Mouse (Mus musculus) G1E (cell line): ENCODE measurements at regions not wholly inside any gene's neighbourhood (a gene's known extent, or its start where the extent isn't known, plus 50 kb on each side); places are given as distances from the start of the nearest gene placed in this dataset.
"Not testable (repeated sequence)": the region's sequence is repeated elsewhere in the genome, so short reads cannot be mapped to it uniquely, and the experiment has no call there.

Experiments
- CTCF ChIP-seq: IDR thresholded peaks from 2 replicates; pipeline ENCODE4 v1.5.1; 2012; ENCODE audit warnings: low read depth, low read length, inconsistent platforms, mixed read lengths
- GATA1 ChIP-seq: IDR thresholded peaks from 2 replicates; pipeline ENCODE4 v1.6.1; 2012; ENCODE audit warnings: borderline replicate concordance, low read length, inconsistent platforms, mixed read lengths
- GATA2 ChIP-seq: IDR thresholded peaks from 2 replicates; pipeline ENCODE4 v1.6.1; 2012; ENCODE audit warnings: low read depth, low read length, inconsistent platforms, borderline replicate concordance
- POLR2AphosphoS5 ChIP-seq: IDR thresholded peaks from 2 replicates; pipeline ENCODE4 v1.6.1; 2012; ENCODE audit warnings: low read depth, low read length, inconsistent platforms; ENCODE audit not compliant: insufficient replicate concordance
- TAL1 ChIP-seq: conservative IDR thresholded peaks from 2 replicates; pipeline ENCODE4 v1.6.1; 2012; ENCODE audit warnings: low read depth, low read length, inconsistent platforms, mixed read lengths

GRCm38 (mm10) chr1:7405651-7406050 lies 2598.0 kb downstream of the Gm37988 start:
- not testable (repeated sequence) for TF ChIP-seq POLR2AphosphoS5, CTCF, TAL1, GATA1, GATA2
